Mouse (Mus musculus): ENCODE measurements around the gene Sptlc2. TPM values are rescaled to one million over a fixed set of nuclear protein-coding genes. Genes with fewer than 3 reads are reported as not detected.

The Sptlc2 gene
- polyA plus RNA-seq, 1 experiment from 2014 or later = 56.9 TPM

GRCm38 (mm10) chr12:87365676-87366075 lies 22.5 kb downstream of the Sptlc2 start:
- Histone ChIP-seq H3K27ac (ENCODE audit: low read depth, low read length) (no peak overlapping the region), H3K27me3 (replicated peaks; ENCODE audit: control insufficient read depth, insufficient read depth, low read length) (no peaks in the 10 kb centered on the region), H3K4me3 (ENCODE audit: low read depth, low read length) (no peak overlapping the region), H3K4me1 (replicated peaks; ENCODE audit: control insufficient read depth, insufficient read depth, low read length) (no peaks in the 10 kb centered on the region), H3K9me3 (ENCODE audit: control insufficient read depth, low read length) (no peaks in the 10 kb centered on the region), H3K9ac (ENCODE audit: low read depth, low read length) (no peak overlapping the region), H3K4me2 (no peak overlapping the region), H3K36me3 (ENCODE audit: control insufficient read depth, insufficient read depth, low read length) (peaks cover 5% of the 10 kb centered on the region; the same call in 1 of the 2 replicates)
- no peak for ATAC-seq (replicated peaks; ENCODE audit: low FRiP score)
- 89% methylated on average over 9 of the region's 9 CpGs for WGBS
- no peak for DNase-seq (ENCODE audit: low spot score)

GRCm38 (mm10) chr12:87362111-87362510 lies 26.0 kb downstream of the Sptlc2 start:
- WGBS = 84% methylated on average over 3 of the region's 3 CpGs
- Histone ChIP-seq H3K9me3 (ENCODE audit: control insufficient read depth, low read length) (no peaks in the 10 kb centered on the region), H3K9ac (ENCODE audit: low read depth, low read length) (no peak overlapping the region), H3K27ac (ENCODE audit: low read depth, low read length) (no peak overlapping the region), H3K4me3 (ENCODE audit: low read depth, low read length) (no peak overlapping the region), H3K36me3 (ENCODE audit: control insufficient read depth, insufficient read depth, low read length) (peaks cover under 1% of the 10 kb centered on the region; the same call in 1 of the 2 replicates), H3K27me3 (replicated peaks; ENCODE audit: control insufficient read depth, insufficient read depth, low read length) (no peaks in the 10 kb centered on the region), H3K4me1 (replicated peaks; ENCODE audit: control insufficient read depth, insufficient read depth, low read length) (no peaks in the 10 kb centered on the region), H3K4me2 (no peak overlapping the region)
- no peak for ATAC-seq (replicated peaks; ENCODE audit: low FRiP score)
- DNase-seq (ENCODE audit: low spot score) = no peak

- Histone ChIP-seq H3K4me2 (no peak overlapping the region), H3K9me3 (ENCODE audit: control insufficient read depth, low read length) (no peaks in the 10 kb centered on the region), H3K4me1 (replicated peaks; ENCODE audit: control insufficient read depth, insufficient read depth, low read length) (no peaks in the 10 kb centered on the region), H3K27me3 (replicated peaks; ENCODE audit: control insufficient read depth, insufficient read depth, low read length) (no peaks in the 10 kb centered on the region), H3K36me3 (ENCODE audit: control insufficient read depth, insufficient read depth, low read length) (peaks cover 7% of the 10 kb centered on the region), H3K27ac (ENCODE audit: low read depth, low read length) (no peak overlapping the region), H3K9ac (ENCODE audit: low read depth, low read length) (no peak overlapping the region), H3K4me3 (ENCODE audit: low read depth, low read length) (no peak overlapping the region)
- WGBS = 77% methylated on average over 2 of the region's 2 CpGs
- no peak for ATAC-seq (replicated peaks; ENCODE audit: low FRiP score)
- no peak for DNase-seq (ENCODE audit: low spot score)
Measured at GRCm38 (mm10) chr12:87348029-87348428, 40.1 kb downstream of the Sptlc2 start.

GRCm38 (mm10) chr12:87347511-87347910 lies 40.6 kb downstream of the Sptlc2 start:
- Histone ChIP-seq H3K36me3 (ENCODE audit: control insufficient read depth, insufficient read depth, low read length) (peaks cover 7% of the 10 kb centered on the region), H3K27me3 (replicated peaks; ENCODE audit: control insufficient read depth, insufficient read depth, low read length) (no peaks in the 10 kb centered on the region), H3K9ac (ENCODE audit: low read depth, low read length) (no peak overlapping the region), H3K4me1 (replicated peaks; ENCODE audit: control insufficient read depth, insufficient read depth, low read length) (no peaks in the 10 kb centered on the region), H3K27ac (ENCODE audit: low read depth, low read length) (no peak overlapping the region), H3K4me3 (ENCODE audit: low read depth, low read length) (no peak overlapping the region), H3K9me3 (ENCODE audit: control insufficient read depth, low read length) (no peaks in the 10 kb centered on the region), H3K4me2 (no peak overlapping the region)
- 95% methylated on average over 2 of the region's 2 CpGs for WGBS
- ATAC-seq (replicated peaks; ENCODE audit: low FRiP score) (no peak), DNase-seq (ENCODE audit: low spot score) (no peak)

GRCm38 (mm10) chr12:87343084-87343605 lies 45.0 kb downstream of the Sptlc2 start:
- no peaks in the 10 kb centered on the region for H3K27me3 ChIP-seq (replicated peaks; ENCODE audit: control insufficient read depth, insufficient read depth, low read length)
- no peaks in the 10 kb centered on the region for H3K9me3 ChIP-seq (ENCODE audit: control insufficient read depth, low read length)
- peaks cover 7% of the 10 kb centered on the region for H3K36me3 ChIP-seq (ENCODE audit: control insufficient read depth, insufficient read depth, low read length)
- H3K27ac ChIP-seq (ENCODE audit: low read depth, low read length) = no peak overlapping the region
- DNase-seq (ENCODE audit: low spot score) (no peak), ATAC-seq (replicated peaks; ENCODE audit: low FRiP score) (no peak)
- H3K4me2 ChIP-seq = no peak overlapping the region
- no peak overlapping the region for H3K4me3 ChIP-seq (ENCODE audit: low read depth, low read length)
- H3K9ac ChIP-seq (ENCODE audit: low read depth, low read length) = no peak overlapping the region
- no peaks in the 10 kb centered on the region for H3K4me1 ChIP-seq (replicated peaks; ENCODE audit: control insufficient read depth, insufficient read depth, low read length)

GRCm38 (mm10) chr12:87338082-87338481 lies 50.1 kb downstream of the Sptlc2 start:
- Histone ChIP-seq H3K4me1 (replicated peaks; ENCODE audit: control insufficient read depth, insufficient read depth, low read length) (no peaks in the 10 kb centered on the region), H3K9ac (ENCODE audit: low read depth, low read length) (no peak overlapping the region), H3K27ac (ENCODE audit: low read depth, low read length) (no peak overlapping the region), H3K4me3 (ENCODE audit: low read depth, low read length) (no peak overlapping the region), H3K4me2 (no peak overlapping the region), H3K36me3 (ENCODE audit: control insufficient read depth, insufficient read depth, low read length) (no peaks in the 10 kb centered on the region), H3K9me3 (ENCODE audit: control insufficient read depth, low read length) (no peaks in the 10 kb centered on the region), H3K27me3 (replicated peaks; ENCODE audit: control insufficient read depth, insufficient read depth, low read length) (no peaks in the 10 kb centered on the region)
- no peak for DNase-seq (ENCODE audit: low spot score)
- ATAC-seq (replicated peaks; ENCODE audit: low FRiP score) = no peak
- 78% methylated on average over 4 of the region's 4 CpGs for WGBS

GRCm38 (mm10) chr12:87334886-87335285 lies 53.3 kb downstream of the Sptlc2 start:
- Histone ChIP-seq H3K36me3 (ENCODE audit: control insufficient read depth, insufficient read depth, low read length) (no peaks in the 10 kb centered on the region), H3K9ac (ENCODE audit: low read depth, low read length) (no peak overlapping the region), H3K27me3 (replicated peaks; ENCODE audit: control insufficient read depth, insufficient read depth, low read length) (no peaks in the 10 kb centered on the region), H3K4me3 (ENCODE audit: low read depth, low read length) (no peak overlapping the region), H3K27ac (ENCODE audit: low read depth, low read length) (no peak overlapping the region), H3K4me1 (replicated peaks; ENCODE audit: control insufficient read depth, insufficient read depth, low read length) (peaks cover 7% of the 10 kb centered on the region), H3K9me3 (ENCODE audit: control insufficient read depth, low read length) (no peaks in the 10 kb centered on the region), H3K4me2 (no peak overlapping the region)
- ATAC-seq (replicated peaks; ENCODE audit: low FRiP score) (no peak), DNase-seq (ENCODE audit: low spot score) (no peak)
- WGBS = 40% methylated on average over 2 of the region's 2 CpGs

GRCm38 (mm10) chr12:87333794-87334193 lies 54.4 kb downstream of the Sptlc2 start:
- H3K27me3 ChIP-seq (replicated peaks; ENCODE audit: control insufficient read depth, insufficient read depth, low read length) = no peaks in the 10 kb centered on the region
- no peak overlapping the region for H3K27ac ChIP-seq (ENCODE audit: low read depth, low read length)
- H3K9me3 ChIP-seq (ENCODE audit: control insufficient read depth, low read length) = no peaks in the 10 kb centered on the region
- peaks cover 12% of the 10 kb centered on the region for H3K4me1 ChIP-seq (replicated peaks; ENCODE audit: control insufficient read depth, insufficient read depth, low read length)
- H3K4me2 ChIP-seq = no peak overlapping the region
- ATAC-seq (replicated peaks; ENCODE audit: low FRiP score) = no peak
- H3K9ac ChIP-seq (ENCODE audit: low read depth, low read length) = no peak overlapping the region
- no peaks in the 10 kb centered on the region for H3K36me3 ChIP-seq (ENCODE audit: control insufficient read depth, insufficient read depth, low read length)
- DNase-seq (ENCODE audit: low spot score) = no peak
- H3K4me3 ChIP-seq (ENCODE audit: low read depth, low read length) = no peak overlapping the region

GRCm38 (mm10) chr12:87332511-87332910 lies 55.6 kb downstream of the Sptlc2 start:
- peaks cover 17% of the 10 kb centered on the region for H3K4me1 ChIP-seq (replicated peaks; ENCODE audit: control insufficient read depth, insufficient read depth, low read length)
- DNase-seq (ENCODE audit: low spot score) = no peak
- ATAC-seq (replicated peaks; ENCODE audit: low FRiP score) = no peak
- no peak overlapping the region for H3K4me2 ChIP-seq
- no peaks in the 10 kb centered on the region for H3K27me3 ChIP-seq (replicated peaks; ENCODE audit: control insufficient read depth, insufficient read depth, low read length)
- no peak overlapping the region for H3K9ac ChIP-seq (ENCODE audit: low read depth, low read length)
- H3K27ac ChIP-seq (ENCODE audit: low read depth, low read length) = no peak overlapping the region
- no peaks in the 10 kb centered on the region for H3K36me3 ChIP-seq (ENCODE audit: control insufficient read depth, insufficient read depth, low read length)
- no peaks in the 10 kb centered on the region for H3K9me3 ChIP-seq (ENCODE audit: control insufficient read depth, low read length)
- 77% methylated on average over 4 of the region's 4 CpGs for WGBS
- H3K4me3 ChIP-seq (ENCODE audit: low read depth, low read length) = no peak overlapping the region

All from liver, embryonic 11.5 days (tissue).